Mouse (Mus musculus) hindbrain, embryonic 10.5 days (tissue): ENCODE measurements around the gene Rgs10. TPM values are rescaled to one million over a fixed set of nuclear protein-coding genes. Genes with fewer than 3 reads are reported as not detected.

Experiments
- DNase-seq: peaks from one replicate; pipeline ENCODE4 v3.0.0-alpha.2; 2017; ENCODE audit warnings: low spot score
- H3K27ac ChIP-seq: fragments of 300-500 bp; sonication (generic); 2 replicates; pipeline ENCODE4 v1.5.1; 2016; ENCODE audit warnings: mild to moderate bottlenecking, moderate library complexity
- H3K27me3 ChIP-seq: fragments of 300-500 bp; sonication (generic); 2 replicates; pipeline ENCODE4 v1.6.1; 2016; ENCODE audit warnings: mild to moderate bottlenecking; ENCODE audit not compliant: poor library complexity, insufficient read depth, severe bottlenecking
- H3K36me3 ChIP-seq: fragments of 300-500 bp; sonication (generic); 2 replicates; pipeline ENCODE4 v1.6.1; 2016; ENCODE audit warnings: mild to moderate bottlenecking, moderate library complexity
- H3K4me1 ChIP-seq: fragments of 300-500 bp; sonication (generic); replicated peaks from 2 replicates; pipeline ENCODE4 v1.6.1; 2016; ENCODE audit warnings: mild to moderate bottlenecking
- H3K4me3 ChIP-seq: fragments of 300-500 bp; sonication (generic); 2 replicates; pipeline ENCODE4 v1.5.1; 2016; ENCODE audit warnings: mild to moderate bottlenecking, moderate library complexity
- H3K9me3 ChIP-seq: fragments of 300-500 bp; sonication (generic); 2 replicates; pipeline ENCODE4 v1.6.1; 2016; ENCODE audit warnings: mild to moderate bottlenecking, moderate library complexity
- WGBS: fragments of 180-500 bp; shearing (Covaris S2); methylation state at CpG from one replicate; pipeline ENCODE4 v1.1.7; 2016; 5-methylcytosine and 5-hydroxymethylcytosine counted together
- polyA plus RNA-seq: library from polyadenylated mRNA; unstranded; fragments of >200 nt; fragmentation: Nextera tagmentation; extraction: Ambion mirVana; gene quantifications from 2 replicates; pipeline ENCODE4 v1.2.1, GENCODE M21; 2016

Rgs10 gene
- polyA plus RNA-seq = 6.8 and 11.5 TPM in 2 replicates

DNA sequence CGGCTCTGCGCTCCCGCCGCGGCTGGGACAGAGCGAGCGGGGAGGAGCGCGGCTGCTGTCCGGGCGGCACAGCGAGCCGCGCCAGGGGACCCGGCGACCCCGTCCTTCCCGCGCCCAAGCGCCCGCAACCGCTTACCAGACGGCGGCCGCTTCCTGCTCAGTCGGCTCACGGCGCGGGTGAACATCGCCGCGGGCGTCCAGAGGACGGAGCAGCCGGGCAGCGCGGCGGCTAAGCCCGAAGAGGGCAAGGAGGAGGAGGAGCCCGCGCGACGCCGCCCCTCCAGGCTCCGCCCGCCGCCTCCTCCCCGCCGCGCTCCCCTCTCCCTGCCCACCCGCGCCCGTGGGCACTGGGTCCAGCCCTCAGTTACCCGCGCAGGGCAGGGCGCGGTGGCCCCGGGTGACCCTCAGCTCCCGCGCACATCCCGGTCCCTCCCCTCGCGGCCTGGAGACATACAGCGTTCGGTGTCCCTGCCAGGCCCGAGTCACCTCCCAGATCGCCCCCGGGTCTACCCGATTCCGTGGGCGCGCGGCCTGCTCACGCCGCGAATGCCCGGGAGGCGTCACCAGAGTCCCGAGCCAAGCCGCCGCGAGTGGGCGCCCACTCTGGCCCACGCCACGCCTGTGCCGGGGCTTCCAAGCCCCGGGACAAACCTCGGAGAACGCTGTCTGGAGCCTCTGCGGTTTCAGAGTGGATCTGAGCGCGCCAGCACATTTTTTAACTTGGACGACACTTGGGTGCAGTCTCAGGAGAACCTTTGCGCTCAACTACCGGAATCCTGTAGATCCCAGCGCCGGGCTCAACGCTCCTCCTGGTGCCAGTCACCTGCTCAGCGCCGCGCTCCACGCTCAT lies at the start of gene Rgs10:
TSS of gene Rgs10 (minus strand) at position 829 of the 850 bp plus-strand sequence.
- peaks cover 87% of the 10 kb centered on the region for H3K27me3 ChIP-seq
- H3K4me1 ChIP-seq = peaks cover 28% of the 10 kb centered on the region
- peak within 1 kb of the TSS; percentile 79 for H3K4me3 ChIP-seq
- DNase-seq = peak; percentile 73
- no peaks in the 10 kb centered on the region for H3K9me3 ChIP-seq
- WGBS = under 1% methylated on average over 95 of the region's 102 CpGs
- peak within 1 kb of the TSS; percentile 73 for H3K27ac ChIP-seq
- H3K36me3 ChIP-seq = no peaks in the 10 kb centered on the region

DNA sequence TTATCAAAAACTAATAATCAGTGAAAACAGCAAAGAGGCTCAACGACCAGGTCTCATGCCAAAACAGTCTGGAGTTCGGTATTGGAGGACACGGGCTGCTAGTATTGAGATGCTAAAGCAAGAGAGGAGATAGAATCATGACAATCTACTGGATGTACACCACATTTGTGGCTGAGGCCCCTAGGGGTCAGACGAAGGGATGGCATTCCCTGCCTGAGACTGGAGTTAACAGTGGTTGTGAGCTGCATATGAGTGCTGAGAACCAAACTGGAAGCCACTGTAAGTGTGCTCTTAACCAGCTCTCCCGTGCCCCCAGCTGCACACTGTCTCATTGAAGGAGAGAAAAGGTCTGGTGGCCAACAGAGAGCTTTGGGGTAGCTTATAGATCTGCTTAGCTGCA lies 43.8 kb upstream of the Rgs10 start:
- peak; percentile 25 for DNase-seq

DNA sequence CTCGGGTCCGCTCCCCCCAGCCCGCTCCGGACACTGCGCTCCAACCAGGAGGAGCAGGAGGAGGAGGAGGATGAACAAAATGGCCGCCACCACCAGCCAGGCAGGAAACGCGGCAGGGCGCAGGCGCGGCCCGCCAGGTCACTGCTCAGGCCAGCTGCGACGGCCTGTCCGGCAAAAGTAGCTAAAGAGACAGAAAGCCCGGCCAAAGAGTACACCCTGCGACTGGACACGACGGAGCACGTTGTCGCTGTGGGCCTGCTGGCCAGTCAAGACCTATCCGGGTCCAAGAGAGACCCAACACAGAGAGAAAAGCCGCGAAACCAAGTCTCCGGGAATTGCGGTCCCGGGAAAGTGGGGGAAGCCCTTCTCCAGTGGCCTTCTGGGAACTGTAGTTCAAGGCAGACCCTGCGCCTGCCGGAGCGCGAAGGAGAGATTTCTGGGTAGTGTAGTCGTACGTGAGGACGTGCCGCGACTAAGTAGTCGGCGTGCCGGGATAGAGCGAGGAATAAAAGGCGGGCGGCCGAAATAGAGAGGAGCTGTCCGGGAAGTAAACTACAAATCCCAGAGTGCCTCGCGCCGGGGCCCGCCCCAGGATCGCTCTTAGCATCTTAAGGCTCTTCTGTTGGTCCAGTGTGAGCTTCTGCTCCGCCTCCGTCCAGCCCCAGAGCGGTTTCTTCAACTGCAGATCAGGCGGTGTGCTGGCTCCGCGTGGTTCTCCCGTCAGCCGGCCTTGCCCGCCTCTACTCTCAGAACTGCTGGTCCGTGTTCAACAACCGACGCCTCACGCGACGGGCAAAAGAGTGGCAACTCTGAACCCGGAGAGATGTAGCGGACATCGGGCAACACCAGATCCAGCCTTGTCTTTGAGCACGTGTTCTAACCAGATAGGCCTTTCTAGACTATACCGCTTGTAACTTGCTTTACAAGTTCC lies 43.0 kb upstream of the Rgs10 start, which contains the start of gene Tial1:
TSS of gene Tial1 (minus strand) at position 433 of the 931 bp plus-strand sequence.
- Histone ChIP-seq H3K36me3 (no peaks in the 10 kb centered on the region), H3K27ac (peak within 1 kb of the TSS; percentile 99), H3K4me1 (peaks cover 31% of the 10 kb centered on the region), H3K4me3 (peak within 1 kb of the TSS; percentile 97), H3K27me3 (no peaks in the 10 kb centered on the region), H3K9me3 (no peaks in the 10 kb centered on the region)
- WGBS = under 1% methylated on average over 69 of the region's 69 CpGs
- peak; percentile 98 for DNase-seq

More for the DNA sequence above, 43.8 kb upstream of the Rgs10 start:
- Histone ChIP-seq H3K27ac (peak overlapping the region; percentile 99), H3K36me3 (no peaks in the 10 kb centered on the region), H3K9me3 (no peaks in the 10 kb centered on the region), H3K27me3 (no peaks in the 10 kb centered on the region), H3K4me1 (peaks cover 31% of the 10 kb centered on the region), H3K4me3 (peak overlapping the region; percentile 97)
- WGBS = 73% methylated on average over 5 of the region's 5 CpGs

DNA sequence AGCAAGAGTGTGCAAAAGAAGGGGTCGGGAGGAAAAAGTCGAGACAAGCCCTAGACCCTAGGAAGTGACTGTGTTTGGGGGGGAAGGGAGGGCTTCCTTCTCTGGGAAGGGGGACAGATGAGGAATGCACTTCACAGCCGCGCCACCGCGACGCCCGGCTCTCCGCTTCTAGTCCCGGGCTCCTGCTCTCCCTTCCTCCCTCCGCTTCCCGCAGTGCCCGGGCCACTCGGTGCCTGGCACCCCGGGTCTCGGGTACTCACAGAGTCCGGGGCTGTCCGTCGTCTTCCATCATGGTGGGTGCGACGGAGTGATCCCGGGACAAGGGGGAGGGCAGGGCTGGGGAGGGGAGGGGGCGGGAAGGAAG lies 42.3 kb upstream of the Rgs10 start:
- Histone ChIP-seq H3K9me3 (no peaks in the 10 kb centered on the region), H3K36me3 (no peaks in the 10 kb centered on the region), H3K27ac (peak overlapping the region; percentile 99), H3K4me1 (peaks cover 31% of the 10 kb centered on the region), H3K4me3 (peak overlapping the region; percentile 97), H3K27me3 (no peaks in the 10 kb centered on the region)
- under 1% methylated on average over 23 of the region's 23 CpGs for WGBS
- no peak for DNase-seq

DNA sequence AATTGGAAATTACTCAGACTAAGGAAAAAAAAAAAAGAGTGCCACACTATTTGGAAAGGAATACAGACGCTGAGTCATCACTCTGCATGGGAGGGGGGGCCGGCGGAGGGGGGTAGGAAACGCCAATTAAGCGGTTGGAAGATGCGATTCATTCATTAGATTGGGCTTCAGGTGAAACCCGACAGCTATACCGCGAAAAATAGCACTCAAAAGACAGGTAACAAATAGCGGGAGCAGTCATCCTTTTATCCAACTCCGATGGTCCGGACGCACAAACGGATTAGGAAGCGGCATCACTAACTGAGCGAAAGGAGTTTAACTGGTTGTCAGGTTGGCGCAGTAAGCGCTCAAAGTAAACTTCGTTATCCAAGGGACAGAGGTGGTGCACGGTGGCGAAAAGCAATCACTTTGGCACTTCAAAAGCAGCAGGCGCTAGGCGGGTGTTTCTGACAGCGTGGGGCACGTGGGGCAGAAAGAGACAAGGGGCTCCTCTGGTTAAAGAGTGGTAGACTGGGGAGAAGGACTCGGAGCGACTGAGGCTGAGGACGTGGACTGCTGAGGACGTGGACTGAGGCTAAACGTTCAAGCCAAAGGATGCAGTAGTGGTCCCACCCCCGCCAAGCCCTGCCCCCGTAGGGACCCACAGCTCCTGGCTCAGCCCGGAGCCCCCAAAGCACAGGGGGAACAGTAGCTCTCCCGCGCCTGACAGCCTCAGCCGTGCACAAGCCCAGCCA lies 41.7 kb upstream of the Rgs10 start:
- peak overlapping the region; percentile 99 for H3K27ac ChIP-seq
- DNase-seq = no peak
- H3K36me3 ChIP-seq = no peaks in the 10 kb centered on the region
- no peaks in the 10 kb centered on the region for H3K9me3 ChIP-seq
- peak overlapping the region; percentile 97 for H3K4me3 ChIP-seq
- under 1% methylated on average over 36 of the region's 36 CpGs for WGBS
- H3K27me3 ChIP-seq = no peaks in the 10 kb centered on the region
- H3K4me1 ChIP-seq = peaks cover 31% of the 10 kb centered on the region

DNA sequence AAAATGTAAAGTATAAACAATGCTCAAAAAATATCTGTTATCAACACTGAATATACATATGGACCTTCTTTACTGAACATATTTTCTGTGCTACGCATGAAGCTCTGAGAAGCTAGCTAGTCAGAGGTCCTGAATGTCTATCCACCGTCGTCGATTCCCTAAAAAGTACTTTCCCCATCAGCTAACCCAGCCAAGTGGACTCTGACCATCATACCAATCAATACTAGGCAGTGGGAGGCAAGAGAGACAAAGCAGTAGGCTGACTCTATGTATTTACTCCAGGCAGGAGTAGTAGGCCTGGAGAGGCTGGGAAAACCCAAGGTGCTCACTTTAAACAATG lies 41.2 kb upstream of the Rgs10 start:
- DNase-seq = no peak
- Histone ChIP-seq H3K36me3 (peaks cover 3% of the 10 kb centered on the region; the same call in 1 of the 2 replicates), H3K4me3 (peak overlapping the region; percentile 97), H3K27me3 (no peaks in the 10 kb centered on the region), H3K4me1 (peaks cover 31% of the 10 kb centered on the region), H3K27ac (peak overlapping the region; percentile 99), H3K9me3 (no peaks in the 10 kb centered on the region)
- WGBS = 16% methylated on average over 4 of the region's 4 CpGs

DNA sequence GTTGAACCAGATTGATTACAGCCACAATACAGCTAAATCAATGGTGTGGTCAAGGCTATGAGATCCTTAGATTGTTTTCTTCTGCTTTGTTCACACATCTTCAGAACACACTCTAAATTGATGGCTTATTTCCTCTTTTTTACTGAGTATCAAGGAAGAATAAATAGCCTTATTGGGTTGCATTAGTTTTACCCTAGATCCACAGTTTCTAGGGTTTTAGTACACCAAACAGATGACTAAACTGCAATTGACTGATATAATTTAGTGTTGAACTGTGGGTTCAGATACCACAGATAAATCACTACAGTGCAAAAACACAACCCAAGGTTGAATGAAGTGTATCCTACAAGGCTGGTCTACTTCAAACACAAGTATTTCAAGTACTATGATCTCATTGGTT lies 39.5 kb upstream of the Rgs10 start:
- Histone ChIP-seq H3K27me3 (no peaks in the 10 kb centered on the region), H3K9me3 (no peaks in the 10 kb centered on the region), H3K27ac (no peak overlapping the region), H3K4me1 (peaks cover 31% of the 10 kb centered on the region), H3K36me3 (peaks cover 20% of the 10 kb centered on the region), H3K4me3 (no peak overlapping the region)
- DNase-seq = no peak

DNA sequence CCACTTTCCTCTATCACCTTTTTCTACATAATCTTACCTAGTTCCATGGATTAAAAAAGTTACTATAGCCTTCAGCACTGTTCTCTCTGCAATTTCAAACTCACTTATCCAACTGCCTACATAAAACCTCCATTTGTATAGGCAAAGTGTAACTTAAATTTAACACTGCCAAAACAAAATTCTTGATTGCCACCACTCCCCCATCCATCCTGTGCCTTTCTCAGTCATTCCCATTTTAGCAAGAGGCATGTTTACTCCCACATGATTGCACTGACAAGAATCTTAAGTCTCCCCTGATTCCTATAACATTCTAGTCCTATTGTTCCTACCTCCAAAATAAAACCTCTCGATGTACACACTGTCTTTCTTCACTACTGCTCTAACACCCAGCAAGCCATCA lies 34.2 kb upstream of the Rgs10 start:
- H3K27ac ChIP-seq = no peak overlapping the region
- peaks cover 4% of the 10 kb centered on the region; the same call in 1 of the 2 replicates for H3K4me1 ChIP-seq
- no peak overlapping the region for H3K4me3 ChIP-seq
- no peaks in the 10 kb centered on the region for H3K27me3 ChIP-seq
- WGBS = 92% methylated on average over 1 of the region's 1 CpGs
- H3K9me3 ChIP-seq = no peaks in the 10 kb centered on the region
- DNase-seq = no peak
- H3K36me3 ChIP-seq = peaks cover 69% of the 10 kb centered on the region

DNA sequence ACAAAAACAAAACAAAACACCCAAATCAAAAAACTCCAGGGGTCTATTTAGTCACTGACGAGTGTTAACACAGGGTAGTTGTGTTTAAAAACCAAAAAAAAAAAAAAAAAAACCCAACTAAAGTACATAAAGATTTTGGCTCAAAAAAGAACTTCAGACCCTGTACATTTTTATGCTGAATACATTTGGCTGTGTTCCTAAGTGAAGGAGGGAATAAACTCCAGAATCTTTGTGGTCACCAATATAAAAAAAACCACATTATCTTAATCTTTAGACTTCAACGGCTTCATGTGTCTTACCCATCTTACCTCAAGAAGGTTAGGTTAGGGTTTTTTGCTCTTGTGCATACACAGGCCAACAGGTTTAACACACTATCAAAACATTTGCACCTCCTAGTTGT lies 22.0 kb upstream of the Rgs10 start:
- Histone ChIP-seq H3K27ac (no peak overlapping the region), H3K4me3 (no peak overlapping the region), H3K9me3 (0 out of 2 replicates have a peak, but pooled peaks cover 3% of the 10 kb centered on the region), H3K36me3 (peaks cover 65% of the 10 kb centered on the region), H3K27me3 (no peaks in the 10 kb centered on the region), H3K4me1 (no peaks in the 10 kb centered on the region)
- DNase-seq = no peak
- 93% methylated on average over 2 of the region's 2 CpGs for whole genome bisulfite sequencing

DNA sequence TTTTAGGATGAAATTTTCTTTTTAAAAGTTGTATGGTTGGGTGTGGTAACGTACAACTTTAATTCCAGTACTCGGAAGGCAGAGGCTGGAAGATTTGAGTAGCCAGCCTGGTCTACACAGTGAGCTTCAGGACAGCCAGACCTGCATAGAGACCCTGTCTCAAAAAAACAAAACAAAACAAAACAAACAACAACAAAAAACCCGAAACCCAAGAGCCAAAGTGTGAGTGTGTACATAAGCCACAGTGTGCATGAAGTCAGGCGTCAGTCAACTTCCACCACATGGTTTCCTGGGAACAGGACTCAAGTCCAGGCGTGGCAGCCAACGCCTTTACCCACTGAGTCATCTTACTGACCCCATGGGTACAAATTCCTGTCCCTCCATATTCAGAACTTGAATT lies 20.7 kb upstream of the Rgs10 start:
- Histone ChIP-seq H3K36me3 (peaks cover 52% of the 10 kb centered on the region), H3K4me3 (no peak overlapping the region), H3K27ac (no peak overlapping the region), H3K4me1 (no peaks in the 10 kb centered on the region), H3K27me3 (no peaks in the 10 kb centered on the region), H3K9me3 (0 out of 2 replicates have a peak, but pooled peaks cover 3% of the 10 kb centered on the region)
- DNase-seq = no peak
- WGBS = 93% methylated on average over 6 of the region's 6 CpGs

DNA sequence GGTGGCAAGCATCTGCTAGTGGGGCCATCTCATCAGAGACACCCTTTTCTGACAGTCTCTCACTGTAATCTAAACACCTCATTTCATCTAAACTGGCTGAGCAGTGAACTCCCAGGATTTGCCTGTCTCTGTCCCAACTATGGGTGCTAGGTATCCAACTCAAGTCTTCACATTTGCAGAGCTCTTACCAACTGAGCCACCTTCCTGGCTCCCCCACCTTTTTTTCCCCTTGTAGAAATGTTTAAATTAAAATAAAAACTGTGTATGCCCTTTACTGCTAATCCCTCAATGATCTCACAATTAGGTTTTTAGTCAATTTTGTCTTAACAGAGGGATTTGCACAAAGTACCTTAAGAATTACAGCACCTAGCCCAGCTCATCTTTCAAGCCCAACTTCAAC lies 19.6 kb upstream of the Rgs10 start:
- Histone ChIP-seq H3K9me3 (0 out of 2 replicates have a peak, but pooled peaks cover 3% of the 10 kb centered on the region), H3K4me1 (no peaks in the 10 kb centered on the region), H3K36me3 (peaks cover 40% of the 10 kb centered on the region), H3K27me3 (no peaks in the 10 kb centered on the region), H3K27ac (no peak overlapping the region), H3K4me3 (no peak overlapping the region)
- no peak for DNase-seq

DNA sequence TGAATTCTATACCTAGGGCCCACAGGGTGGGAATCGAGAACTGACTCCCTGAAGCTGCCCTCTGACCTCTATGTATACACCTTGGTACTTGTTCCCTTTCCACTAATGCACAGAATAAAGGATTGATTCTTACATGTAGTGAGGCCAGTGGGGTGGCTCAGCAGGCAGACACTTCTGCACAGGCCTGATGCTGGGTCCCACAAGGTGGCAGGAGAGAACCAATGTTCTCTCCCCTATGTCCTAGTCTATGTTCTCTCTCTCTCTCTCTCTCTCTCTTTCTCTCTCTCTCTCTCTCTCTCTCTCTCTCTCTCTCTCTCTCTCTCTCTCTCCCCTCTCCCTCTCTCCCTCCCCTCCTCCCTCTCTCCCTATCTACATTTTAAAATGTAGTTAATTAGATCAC lies 14.7 kb upstream of the Rgs10 start:
- no peak for DNase-seq
- H3K4me3 ChIP-seq = no peak overlapping the region
- whole genome bisulfite sequencing = 59% methylated on average over 1 of the region's 1 CpGs

More for the DNA sequence above, 14.7 kb upstream of the Rgs10 start:
- no peaks in the 10 kb centered on the region for H3K27me3 ChIP-seq
- H3K4me1 ChIP-seq = no peaks in the 10 kb centered on the region
- 0 out of 2 replicates have a peak, but pooled peaks cover 3% of the 10 kb centered on the region for H3K9me3 ChIP-seq
- H3K27ac ChIP-seq = no peak overlapping the region
- H3K36me3 ChIP-seq = 0 out of 2 replicates have a peak, but pooled peaks cover 4% of the 10 kb centered on the region
